Mouse (Mus musculus): ENCODE results near the gene Sgpp2. TPM values are rescaled to one million over a fixed set of nuclear protein-coding genes. Genes with fewer than 3 reads are reported as not detected.

Gene Sgpp2
- total RNA-seq, 2 experiments from 2014 or later, result not detected

GRCm38 (mm10) chr1:78396320-78396913 lies 86.3 kb downstream of the Sgpp2 start:
- ATAC-seq (ENCODE audit: poor library complexity, severe bottlenecking), result no peak

- ATAC-seq (ENCODE audit: poor library complexity, severe bottlenecking), result no peak
These were observed 89.6 kb downstream of the Sgpp2 start for GRCm38 (mm10) chr1:78399755-78400154.

GRCm38 (mm10) chr1:78401413-78401812 lies 91.3 kb downstream of the Sgpp2 start:
- ATAC-seq (ENCODE audit: poor library complexity, severe bottlenecking), result no peak

- ATAC-seq (ENCODE audit: poor library complexity, severe bottlenecking), result no peak
These were observed 99.3 kb downstream of the Sgpp2 start for GRCm38 (mm10) chr1:78409396-78409795.

- ATAC-seq (ENCODE audit: poor library complexity, severe bottlenecking), result no peak
These were observed 102.5 kb downstream of the Sgpp2 start for GRCm38 (mm10) chr1:78412668-78413067.

- no peak for ATAC-seq (ENCODE audit: poor library complexity, severe bottlenecking)
These were observed 104.3 kb downstream of the Sgpp2 start for GRCm38 (mm10) chr1:78414421-78414820.

GRCm38 (mm10) chr1:78417154-78417911 lies 107.2 kb downstream of the Sgpp2 start:
- ATAC-seq (ENCODE audit: poor library complexity, severe bottlenecking), result no peak

GRCm38 (mm10) chr1:78419593-78419992 lies 109.4 kb downstream of the Sgpp2 start:
- 0 out of 2 replicates have a peak, but pooled peaks have one; percentile 18 for ATAC-seq (ENCODE audit: poor library complexity, severe bottlenecking)

- ATAC-seq (ENCODE audit: poor library complexity, severe bottlenecking), result no peak
These were observed 110.1 kb downstream of the Sgpp2 start for GRCm38 (mm10) chr1:78420271-78420670.

- no peak for ATAC-seq (ENCODE audit: poor library complexity, severe bottlenecking)
These were observed 111.6 kb downstream of the Sgpp2 start for GRCm38 (mm10) chr1:78421749-78422148.

- ATAC-seq (ENCODE audit: poor library complexity, severe bottlenecking), result no peak
These were observed 112.4 kb downstream of the Sgpp2 start for GRCm38 (mm10) chr1:78422576-78422975.

GRCm38 (mm10) chr1:78424848-78425247 lies 114.7 kb downstream of the Sgpp2 start:
- ATAC-seq (ENCODE audit: poor library complexity, severe bottlenecking), result no peak

- ATAC-seq (ENCODE audit: poor library complexity, severe bottlenecking), result no peak
These were observed 115.2 kb downstream of the Sgpp2 start for GRCm38 (mm10) chr1:78425309-78425708.

- ATAC-seq (ENCODE audit: poor library complexity, severe bottlenecking), result no peak
These were observed 115.9 kb downstream of the Sgpp2 start for GRCm38 (mm10) chr1:78425793-78426700.

- ATAC-seq (ENCODE audit: poor library complexity, severe bottlenecking), result no peak
These were observed 116.7 kb downstream of the Sgpp2 start for GRCm38 (mm10) chr1:78426841-78427240.

- no peak for ATAC-seq (ENCODE audit: poor library complexity, severe bottlenecking)
These were observed 118.7 kb downstream of the Sgpp2 start for GRCm38 (mm10) chr1:78428851-78429250.

- ATAC-seq (ENCODE audit: poor library complexity, severe bottlenecking), result no peak
These were observed 123.3 kb downstream of the Sgpp2 start for GRCm38 (mm10) chr1:78433472-78433871.

GRCm38 (mm10) chr1:78435967-78436366 lies 125.8 kb downstream of the Sgpp2 start:
- ATAC-seq (ENCODE audit: poor library complexity, severe bottlenecking), result no peak

- no peak for ATAC-seq (ENCODE audit: poor library complexity, severe bottlenecking)
These were observed 126.3 kb downstream of the Sgpp2 start for GRCm38 (mm10) chr1:78436445-78436844.

GRCm38 (mm10) chr1:78437150-78437549 lies 127.0 kb downstream of the Sgpp2 start:
- ATAC-seq (ENCODE audit: poor library complexity, severe bottlenecking), result no peak

GRCm38 (mm10) chr1:78440716-78441115 lies 130.6 kb downstream of the Sgpp2 start:
- no peak for ATAC-seq (ENCODE audit: poor library complexity, severe bottlenecking)

Data from megakaryocyte, adult 5-6 weeks (primary cell).